Mouse (Mus musculus) lung, adult 2 months (tissue): Measurements from ENCODE around the gene Lgr5.

ENCODE experiments used
- CTCF ChIP-seq: fragments of 200-500 bp; IDR thresholded peaks from 2 replicates; pipeline ENCODE4 v1.5.1; 2011; ENCODE audit warnings: mild to moderate bottlenecking, low read length, control low read depth; ENCODE audit not compliant: insufficient read depth
- POLR2A ChIP-seq: fragments of 200-500 bp; IDR thresholded peaks from 2 replicates; pipeline ENCODE4 v1.6.1; 2011; ENCODE audit warnings: low read depth, mild to moderate bottlenecking, control low read depth, low read length, borderline replicate concordance; ENCODE audit errors: extremely low read depth

DNA sequence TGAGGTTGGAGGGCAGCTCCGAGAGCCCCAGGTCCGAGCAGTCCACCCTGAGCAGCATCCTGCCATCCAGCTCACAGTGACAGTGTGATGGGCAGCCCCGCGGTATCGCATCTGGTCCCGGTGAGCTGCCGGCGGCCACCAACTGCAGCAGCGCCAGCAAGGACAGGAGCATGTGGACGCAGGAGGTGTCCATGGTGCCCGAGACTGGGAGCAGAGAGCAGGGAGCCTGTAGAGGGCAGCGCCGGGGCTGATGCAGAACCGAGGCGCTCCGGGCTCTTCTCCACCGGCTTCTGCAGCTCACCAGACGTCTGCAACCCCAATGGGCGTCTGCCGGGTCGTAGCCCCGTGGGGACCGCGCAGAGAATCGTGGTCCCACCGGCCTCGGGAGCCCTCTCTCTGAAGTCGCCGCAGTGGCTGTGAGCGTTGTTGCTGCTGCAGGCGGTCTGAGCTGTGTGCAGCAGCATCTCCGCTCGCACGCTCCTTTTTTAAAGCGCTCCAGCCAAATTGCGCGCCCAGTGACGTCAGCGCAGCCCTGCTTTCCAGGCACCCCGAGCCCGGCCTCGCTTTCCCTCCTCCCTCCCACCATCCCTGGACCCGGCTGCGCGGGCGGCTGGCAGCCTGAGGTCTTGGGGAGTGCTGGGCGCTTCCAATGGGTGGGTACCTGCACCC, at the start of gene Lgr5:
- TF ChIP-seq CTCF (no peak), POLR2A (no peak)
